Comparison of ENCODE assay signal across 8 mouse cellular contexts in the genomic region with DNA sequence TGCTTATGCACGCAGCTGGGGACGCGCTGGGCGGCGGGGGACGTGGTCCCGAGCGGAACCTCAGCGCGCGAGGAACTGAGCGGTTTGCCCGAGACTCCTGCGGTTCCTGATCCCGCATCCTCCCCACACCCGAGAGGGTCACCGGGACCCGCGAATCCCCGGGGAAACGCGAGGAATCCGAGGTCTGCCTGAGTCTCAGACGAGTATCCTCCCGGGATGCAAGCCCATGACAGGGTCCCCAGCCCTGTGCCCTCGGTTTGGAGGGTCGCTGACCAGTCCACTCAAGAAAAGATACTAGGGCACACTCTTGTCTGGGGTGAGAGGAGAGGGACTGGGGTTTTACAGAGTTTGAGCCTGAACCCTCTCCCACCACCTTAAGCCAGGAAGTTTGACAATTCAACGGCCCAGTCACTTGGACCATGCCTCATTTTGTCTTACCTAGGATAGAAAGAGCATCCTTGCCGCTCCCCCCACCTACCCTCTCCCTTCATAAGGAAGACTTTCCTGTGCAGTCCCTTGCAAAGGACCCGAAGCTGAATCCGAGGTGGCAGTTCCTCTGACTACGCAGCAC. TPM values are rescaled to one million over a fixed set of nuclear protein-coding genes. Genes with fewer than 3 reads are reported as not detected.
DNase-seq lines count a peak whose midpoint lies in the region; ATAC-seq lines count a peak whose summit lies in the region.

No protein-coding gene starts in this region.

- no peak overlapping the region for H3K27ac ChIP-seq in kidney, embryonic 14.5 days (ENCODE audit: low read depth, low read length)
- H3K27ac ChIP-seq in embryonic facial prominence, embryonic 10.5 days (replicated peaks), result peak overlapping the region; percentile 70
- peak overlapping the region; percentile 68; the same call in 1 of the 2 replicates for H3K27ac ChIP-seq in hindbrain, embryonic 16.5 days (ENCODE audit: low read depth, low read length)
- H3K27ac ChIP-seq in midbrain, embryonic 16.5 days (ENCODE audit: low read length), result no peak overlapping the region; the same call in 1 of the 2 replicates

- peak; percentile 11; the same call in 1 of the 2 replicates for ATAC-seq in kidney, embryonic 14.5 days (ENCODE audit: low FRiP score, low TSS enrichment)
- ATAC-seq in hindbrain, embryonic 16.5 days, result peak; percentile 24
- ATAC-seq in midbrain, embryonic 16.5 days, result no peak; the same call in 1 of the 2 replicates

- DNase-seq in kidney, postnatal 25 days, result no peak
- DNase-seq in embryonic facial prominence, embryonic 10.5 days (ENCODE audit: low spot score), result no peak
- no peak for DNase-seq in urinary bladder, postnatal 14 days (ENCODE audit: low spot score)
- no peak for DNase-seq in thymus, postnatal 10 days (ENCODE audit: low spot score in 2 of 2)
- no peak for DNase-seq in embryo, embryonic 10.5 days (ENCODE audit: low spot score)

- no peaks in the 10 kb centered on the region for H3K4me1 ChIP-seq in kidney, embryonic 14.5 days (ENCODE audit: control insufficient read depth, insufficient read depth, low read length)
- H3K4me1 ChIP-seq in embryonic facial prominence, embryonic 10.5 days, result peaks cover 18% of the 10 kb centered on the region
- H3K4me1 ChIP-seq in hindbrain, embryonic 16.5 days (ENCODE audit: control insufficient read depth, insufficient read depth, low read depth, low read length), result peaks cover 5% of the 10 kb centered on the region; the same call in 1 of the 2 replicates
- H3K4me1 ChIP-seq in midbrain, embryonic 16.5 days (ENCODE audit: control insufficient read depth, insufficient read depth, low read length), result 0 out of 2 replicates have a peak, but pooled peaks cover 2% of the 10 kb centered on the region

- no peaks in the 10 kb centered on the region for H3K9me3 ChIP-seq in kidney, embryonic 14.5 days (ENCODE audit: control insufficient read depth, low read length)
- H3K9me3 ChIP-seq in embryonic facial prominence, embryonic 10.5 days, result no peaks in the 10 kb centered on the region
- H3K9me3 ChIP-seq in hindbrain, embryonic 16.5 days (ENCODE audit: control insufficient read depth, low read length), result no peaks in the 10 kb centered on the region
- H3K9me3 ChIP-seq in midbrain, embryonic 16.5 days (replicated peaks; ENCODE audit: control insufficient read depth, low read length, poor library complexity, severe bottlenecking), result no peaks in the 10 kb centered on the region

- peak overlapping the region; percentile 69 for H3K4me3 ChIP-seq in kidney, embryonic 14.5 days (ENCODE audit: low read length)
- H3K4me3 ChIP-seq in embryonic facial prominence, embryonic 10.5 days, result peak overlapping the region; percentile 80
- H3K4me3 ChIP-seq in hindbrain, embryonic 16.5 days (ENCODE audit: low read length), result peak overlapping the region; percentile 75
- H3K4me3 ChIP-seq in midbrain, embryonic 16.5 days (ENCODE audit: low read depth, low read length), result peak overlapping the region; percentile 73

- 4% methylated on average over 29 of the region's 32 CpGs for WGBS in kidney, embryonic 14.5 days
- WGBS in embryonic facial prominence, embryonic 10.5 days, result 5% methylated on average over 32 of the region's 32 CpGs
- WGBS in hindbrain, embryonic 16.5 days, result 2% methylated on average over 30 of the region's 32 CpGs
- 4% methylated on average over 32 of the region's 32 CpGs for WGBS in midbrain, embryonic 16.5 days

- no peaks in the 10 kb centered on the region for H3K36me3 ChIP-seq in kidney, embryonic 14.5 days (ENCODE audit: control insufficient read depth, insufficient read depth, low read length)
- H3K36me3 ChIP-seq in embryonic facial prominence, embryonic 10.5 days (replicated peaks), result no peaks in the 10 kb centered on the region
- no peaks in the 10 kb centered on the region for H3K36me3 ChIP-seq in hindbrain, embryonic 16.5 days (ENCODE audit: control insufficient read depth, insufficient read depth, low read length)
- no peaks in the 10 kb centered on the region for H3K36me3 ChIP-seq in midbrain, embryonic 16.5 days (ENCODE audit: control insufficient read depth, insufficient read depth, low read length)

- peak overlapping the region; percentile 98 for H3K4me2 ChIP-seq in kidney, embryonic 14.5 days (replicated peaks; ENCODE audit: low read depth, low read length)
- H3K4me2 ChIP-seq in hindbrain, embryonic 16.5 days (ENCODE audit: low read length), result peak overlapping the region; percentile 86
- peak overlapping the region; percentile 84 for H3K4me2 ChIP-seq in midbrain, embryonic 16.5 days (ENCODE audit: low read length)

- peak overlapping the region; percentile 71 for H3K9ac ChIP-seq in kidney, embryonic 14.5 days (ENCODE audit: low read depth, low read length)
- peak overlapping the region; percentile 89 for H3K9ac ChIP-seq in hindbrain, embryonic 16.5 days (ENCODE audit: low read depth, low read length)
- H3K9ac ChIP-seq in midbrain, embryonic 16.5 days (ENCODE audit: low read depth, low read length), result peak overlapping the region; percentile 84

- peaks cover 39% of the 10 kb centered on the region for H3K27me3 ChIP-seq in kidney, embryonic 14.5 days (ENCODE audit: control insufficient read depth, insufficient read depth, low read length)
- H3K27me3 ChIP-seq in embryonic facial prominence, embryonic 10.5 days (replicated peaks; ENCODE audit: low read depth, poor library complexity, severe bottlenecking), result peaks cover 71% of the 10 kb centered on the region
- H3K27me3 ChIP-seq in hindbrain, embryonic 16.5 days (replicated peaks; ENCODE audit: control insufficient read depth, insufficient read depth, low read length), result peaks cover 3% of the 10 kb centered on the region; the same call in 1 of the 2 replicates
- H3K27me3 ChIP-seq in midbrain, embryonic 16.5 days (ENCODE audit: control insufficient read depth, insufficient read depth, low read depth, low read length), result peaks cover 5% of the 10 kb centered on the region; the same call in 1 of the 2 replicates

RNA-seq across cellular contexts. Expression of gene Bean1, which starts 0.9 kb away (rescaled TPM):
- 2.1 and 3.3 TPM in 2 replicates for polyA plus RNA-seq in kidney, embryonic 14.5 days (2014; fragmentation: Nextera tagmentation; extraction: Ambion mirVana)
- 0.20 TPM in 2 replicates for polyA plus RNA-seq in embryonic facial prominence, embryonic 10.5 days (2016; fragmentation: Nextera tagmentation; extraction: Ambion mirVana)
- 7.8 and 8.8 TPM in 2 replicates for polyA plus RNA-seq in hindbrain, embryonic 16.5 days (2015; fragmentation: Nextera tagmentation; extraction: Ambion mirVana)
- 5.6 and 7.6 TPM in 2 replicates for polyA plus RNA-seq in midbrain, embryonic 16.5 days (2015; fragmentation: Nextera tagmentation; extraction: Ambion mirVana)

Comparison
In these comparisons a context has a peak if more than half of its experiments do, and no peak if none do; other contexts are left out.
1. H3K27ac ChIP-seq: peak in embryonic facial prominence, embryonic 10.5 days (single experiment) and hindbrain, embryonic 16.5 days (single experiment); none in kidney, embryonic 14.5 days (single experiment) and midbrain, embryonic 16.5 days (single experiment).
2. Peak in every context shown above with its lines, with median percentiles within 50 percentile points of each other: H3K4me2 ChIP-seq, H3K4me3 ChIP-seq and H3K9ac ChIP-seq.